Mouse (Mus musculus) 3134 (cell line): ENCODE results near the gene Dmbx1.

ENCODE experiments used
- DNase-seq: peaks from one replicate; pipeline ENCODE4 v3.0.0-alpha.2; 2011; ENCODE audit warnings: low spot score; ENCODE audit not compliant: insufficient read length; ENCODE audit errors: extremely low read depth

Dmbx1 gene

DNA sequence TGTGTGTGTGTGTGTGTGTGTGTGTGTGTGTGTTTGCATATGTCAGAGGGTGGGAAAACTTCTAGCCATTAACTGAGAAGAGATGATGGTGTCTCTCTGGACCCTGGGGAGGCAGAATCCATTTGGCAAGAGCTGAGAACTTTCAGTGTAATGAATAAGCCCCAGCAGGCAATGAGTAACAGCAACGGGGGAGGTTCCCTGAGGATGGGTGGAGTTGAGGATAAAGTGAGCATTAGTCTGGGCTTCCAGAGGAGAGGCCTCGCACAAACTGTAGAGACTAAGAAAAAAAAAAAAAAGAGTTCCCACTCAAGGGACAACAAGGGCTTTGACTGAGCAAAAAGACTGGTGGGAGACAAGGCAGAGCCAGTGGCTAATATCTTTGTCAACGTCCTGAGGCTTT is 45.4 kb downstream of the Dmbx1 start:
- DNase-seq = no peak

DNA sequence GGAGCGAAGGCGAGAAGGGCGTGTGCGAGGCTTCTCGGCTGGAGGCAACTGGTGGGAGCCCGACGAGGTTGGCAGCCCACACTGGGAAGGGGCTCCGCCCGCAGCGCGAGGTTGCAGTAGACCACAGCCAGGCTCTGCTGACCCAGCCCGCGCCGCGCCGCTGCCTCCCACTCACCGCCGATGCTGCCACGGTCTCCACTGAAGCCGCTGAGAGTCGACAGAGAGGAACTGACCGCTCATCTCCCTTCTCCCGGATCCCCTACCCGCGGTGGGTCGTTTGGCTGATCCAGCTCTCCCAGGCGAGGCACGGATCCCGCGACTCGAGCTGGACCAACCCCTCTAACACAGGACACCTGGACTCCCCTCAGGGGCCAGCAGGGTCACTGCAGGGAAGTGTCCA is 49.2 kb downstream of the Dmbx1 start, which contains the start of gene 6430628N08Rik:
Gene 6430628N08Rik (plus strand): TSS at position 113 of the 400 bp plus-strand sequence.
- DNase-seq = no peak

DNA sequence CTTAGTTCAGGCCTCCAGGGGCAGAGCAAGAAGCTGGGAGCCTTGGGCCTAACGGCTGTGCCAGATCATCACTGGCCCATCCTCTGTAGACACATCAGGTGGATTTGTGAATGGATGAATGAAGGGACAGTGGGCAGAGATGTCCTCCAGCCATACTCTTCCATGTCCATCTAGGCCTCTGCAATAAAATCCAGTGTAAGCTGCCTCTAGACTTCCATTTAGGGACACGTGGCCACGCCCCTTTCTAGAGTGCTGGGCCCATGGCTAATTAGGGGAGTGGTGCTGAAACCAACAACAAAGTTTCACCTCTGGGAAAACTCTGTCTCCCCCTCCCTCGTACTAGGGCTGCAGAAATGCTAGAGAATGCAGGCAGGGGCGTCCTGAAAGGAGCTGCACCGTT is 49.7 kb downstream of the Dmbx1 start:
- DNase-seq = no peak

DNA sequence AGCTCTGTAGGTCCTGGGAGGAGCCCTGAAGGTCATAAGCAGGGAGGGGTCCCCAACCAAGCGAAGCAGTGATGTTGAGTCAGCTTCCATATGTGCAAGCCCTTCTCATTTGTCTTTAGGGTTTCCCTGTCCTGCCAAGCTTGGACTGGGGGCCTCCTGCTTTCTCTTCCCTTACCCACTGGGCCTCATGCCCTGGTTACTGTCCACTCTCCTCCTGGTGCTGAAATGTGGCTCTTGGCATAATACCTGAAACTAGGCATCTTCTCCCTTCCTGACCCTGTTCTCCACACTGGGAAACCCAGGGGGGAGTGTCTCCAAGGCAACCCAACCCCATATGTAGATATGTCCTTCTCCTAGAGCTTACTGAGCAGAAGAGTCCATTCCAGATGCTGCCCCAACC is 52.9 kb downstream of the Dmbx1 start:
- no peak for DNase-seq

DNA sequence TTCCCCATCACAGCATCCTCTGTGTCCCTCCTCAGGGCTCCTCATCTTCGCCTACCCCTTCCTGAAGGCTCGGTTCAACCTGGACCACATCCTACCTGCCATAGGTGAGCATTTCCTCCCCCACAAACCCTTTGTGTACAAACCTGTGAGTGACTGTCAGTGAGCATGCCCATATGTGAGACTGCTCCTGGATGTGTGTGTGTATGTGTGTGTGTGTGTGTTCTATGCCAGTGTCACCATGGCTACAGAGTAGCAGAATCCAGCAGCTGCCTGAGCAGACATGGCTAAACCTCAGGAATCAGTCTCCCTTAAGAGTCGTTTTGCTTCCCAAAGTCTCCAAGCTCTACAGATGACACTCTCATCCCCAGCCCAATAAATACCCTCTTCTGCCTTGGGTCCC is 53.9 kb downstream of the Dmbx1 start:
- no peak for DNase-seq

DNA sequence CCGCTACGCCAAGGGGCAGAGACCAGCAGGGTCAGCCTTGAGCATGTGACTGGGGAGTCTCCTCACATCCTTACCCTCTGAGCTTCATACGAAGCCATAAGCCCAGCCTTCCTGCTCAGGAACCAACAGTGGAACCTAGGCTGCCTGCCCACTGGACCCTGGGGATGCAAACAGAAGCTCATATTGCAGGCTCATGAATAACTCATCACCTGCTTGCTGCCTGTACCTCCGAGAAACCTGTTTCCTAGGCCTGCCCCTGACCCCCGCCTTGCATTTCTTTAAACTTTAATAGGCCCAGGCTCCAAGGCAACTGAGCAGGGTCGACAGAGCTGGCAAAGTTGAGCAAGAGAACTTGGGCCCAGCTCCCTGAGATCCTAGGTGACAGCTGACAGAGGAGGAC is 55.7 kb downstream of the Dmbx1 start, which contains the start of gene Kncn:
Gene Kncn (plus strand): TSS at position 379 of the 400 bp plus-strand sequence.
- DNase-seq = no peak

DNA sequence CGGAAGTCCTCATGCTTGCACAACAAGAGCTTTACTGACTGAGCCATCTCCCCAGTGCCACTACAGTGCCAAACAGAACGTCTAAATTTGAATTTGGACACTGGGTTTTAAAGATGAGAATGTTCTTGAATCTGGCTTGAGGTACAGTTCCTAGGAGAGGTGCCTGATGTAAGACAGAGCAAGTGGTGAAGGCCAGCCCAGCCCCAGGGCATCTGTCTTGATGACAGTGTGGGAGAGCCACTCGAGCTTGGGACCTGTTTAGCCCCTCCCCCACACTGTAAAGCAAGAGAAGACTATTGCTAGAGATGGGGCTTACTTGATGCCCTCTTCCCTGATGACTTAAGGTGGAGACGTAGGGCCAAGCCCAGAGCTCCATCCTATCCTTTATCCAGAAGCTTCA is 57.5 kb downstream of the Dmbx1 start:
- no peak for DNase-seq

DNA sequence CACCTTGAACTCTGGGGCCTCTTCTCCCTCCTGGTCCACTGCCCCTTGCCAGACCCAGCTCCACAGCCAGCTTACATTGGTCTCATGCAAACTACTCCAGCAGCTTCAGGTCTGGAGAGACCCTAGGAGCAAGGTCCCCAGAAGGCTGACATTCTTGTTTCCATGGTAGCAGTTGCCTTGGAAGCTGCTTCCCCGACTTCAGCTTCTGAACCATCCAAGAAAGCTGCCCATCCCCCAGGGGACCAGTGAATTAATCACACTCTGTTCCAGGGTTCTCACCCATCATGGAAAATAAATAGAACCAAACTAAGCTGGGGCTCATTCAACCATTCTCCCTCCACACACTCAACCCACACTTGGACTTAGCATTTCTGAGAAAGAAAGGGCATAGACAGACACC is 58.5 kb downstream of the Dmbx1 start:
- no peak for DNase-seq

DNA sequence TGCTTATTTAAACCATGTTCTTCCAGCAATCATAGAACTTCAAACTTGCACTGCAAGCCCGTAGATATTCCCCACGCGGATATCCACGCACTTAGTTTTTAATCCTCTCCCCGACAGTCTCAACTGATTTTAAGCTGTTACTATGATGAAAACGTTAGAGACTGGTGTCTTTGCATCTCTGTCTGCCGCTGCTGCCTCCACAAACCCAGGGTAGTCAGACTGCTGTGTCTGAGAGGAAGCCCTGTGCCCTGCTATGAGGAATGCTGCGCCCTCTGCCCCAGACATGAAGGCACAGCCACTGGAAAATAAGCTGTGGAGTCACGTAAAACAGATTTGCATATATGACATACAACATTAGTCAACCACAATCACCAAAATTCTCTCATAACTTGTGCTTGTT is 60.9 kb downstream of the Dmbx1 start:
- no peak for DNase-seq

DNA sequence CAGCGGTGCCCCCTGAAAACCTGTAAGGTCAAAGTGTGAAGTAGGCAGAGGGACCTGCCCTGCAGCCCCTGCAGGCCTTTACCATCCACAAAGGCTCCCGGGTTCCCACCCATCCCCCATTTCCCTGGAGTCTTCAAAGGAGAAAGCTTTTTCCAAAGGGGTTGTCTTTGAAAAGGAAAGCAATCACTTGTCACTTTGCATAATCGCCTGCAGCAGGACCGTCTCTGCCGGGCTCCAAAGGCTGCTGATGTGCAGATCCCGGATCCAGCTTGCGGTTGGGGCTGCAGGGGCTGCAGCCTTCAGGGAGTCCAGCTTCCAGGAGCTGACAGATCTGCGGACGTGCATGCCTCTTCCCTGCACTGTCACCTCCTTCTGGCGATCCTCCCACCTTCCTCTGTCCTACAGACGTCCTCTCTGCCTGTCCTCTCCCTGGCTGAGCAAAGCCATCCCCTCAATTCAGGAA is 61.5 kb downstream of the Dmbx1 start:
- DNase-seq = no peak

DNA sequence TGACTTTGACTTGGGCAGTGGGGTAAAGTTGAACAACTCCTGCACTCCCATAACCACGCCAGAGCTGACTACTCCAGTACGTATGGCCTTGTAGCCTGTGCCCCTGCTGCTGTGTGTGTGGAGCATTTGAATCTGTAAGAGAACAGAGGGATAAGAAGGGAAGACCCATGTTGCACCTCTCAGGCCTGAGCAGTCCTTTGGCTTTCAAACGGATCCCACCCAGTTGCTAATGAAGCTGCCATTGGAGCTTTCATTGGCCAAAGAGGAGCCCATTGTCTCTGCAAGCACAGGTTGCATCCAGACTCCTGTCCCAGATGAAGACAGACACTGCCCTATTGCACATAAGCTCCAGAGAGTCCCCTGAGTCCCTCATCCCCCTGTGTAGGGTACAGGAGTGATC is 66.5 kb downstream of the Dmbx1 start:
- DNase-seq = no peak

DNA sequence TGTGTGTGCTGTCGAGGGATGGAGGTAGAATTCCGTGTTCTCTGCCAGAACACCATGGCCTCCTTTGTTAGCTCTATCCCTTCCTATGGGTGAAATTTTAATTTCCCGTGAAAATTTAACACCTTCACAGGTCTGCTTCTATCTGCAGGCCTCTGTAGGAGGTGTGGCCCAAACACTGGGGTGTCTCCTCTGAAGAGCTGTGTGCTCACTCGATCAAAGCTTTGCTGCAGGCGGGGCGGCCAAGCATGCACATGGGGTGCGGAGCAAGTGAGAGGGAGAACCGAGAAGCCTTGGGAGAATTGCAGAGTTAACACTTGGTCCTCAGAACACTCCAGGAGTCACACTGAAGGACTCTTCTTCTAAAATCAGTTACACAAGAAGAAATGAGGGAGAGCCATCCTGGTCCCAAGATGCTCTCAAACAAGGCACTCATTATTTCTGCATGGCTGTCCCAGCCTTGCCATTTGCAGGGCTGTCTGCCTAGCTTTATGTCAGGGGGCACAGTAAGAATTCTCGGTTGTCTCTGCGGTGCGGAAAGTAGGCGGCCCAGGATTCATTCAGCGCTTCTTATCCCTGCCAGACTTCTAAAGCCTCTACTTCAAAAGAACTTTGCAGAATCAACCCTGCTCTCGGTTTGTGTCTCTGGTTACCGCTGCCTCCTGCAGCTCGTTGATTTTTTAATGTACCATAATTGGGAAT is 70.1 kb downstream of the Dmbx1 start:
- DNase-seq = no peak
